Mouse (Mus musculus): ENCODE measurements around the gene Ddx21.

DNA sequence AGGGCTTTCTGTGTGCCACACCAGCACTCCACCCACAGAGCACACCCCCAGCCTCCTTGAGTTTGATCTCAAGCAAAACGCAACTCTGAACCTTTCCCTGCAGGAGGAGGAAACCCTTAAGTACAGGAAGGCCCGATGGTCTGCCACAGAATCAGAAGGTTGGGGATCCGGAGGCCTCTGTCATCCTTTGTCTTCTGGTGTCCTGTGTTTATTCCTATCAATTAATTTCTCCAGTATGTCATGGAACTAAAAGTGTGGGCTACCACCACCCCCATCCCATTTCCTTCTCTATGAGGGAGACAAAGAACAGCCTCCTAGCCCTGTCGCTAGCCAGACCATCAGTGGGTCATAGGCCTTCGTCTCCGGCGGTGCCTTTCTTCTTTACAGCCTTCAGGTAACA is 67.6 kb downstream of the Ddx21 start:
- TF ChIP-seq CTCF (IDR thresholded peaks at IDR 0.05; ENCODE audit: extremely low read depth, insufficient read length, insufficient replicate concordance, low read depth, low read length) (no peak), POLR2A (IDR thresholded peaks at IDR 0.05; ENCODE audit: low read depth, low read length) (no peak)

Data from small intestine, adult 2 months (tissue).